Mouse (Mus musculus) splenic B cell, adult 2 months (primary cell): ENCODE data around the gene Tcl1b1.
"Not testable (repeated sequence)": the region's sequence is repeated elsewhere in the genome, so short reads cannot be mapped to it uniquely, and the experiment has no call there.

Experiments used
- DNase-seq: peaks from one replicate; pipeline ENCODE4 v3.0.0-alpha.2; 2011; ENCODE audit warnings: low read depth, low spot score
- H3K27me3 ChIP-seq: 2 replicates; pipeline ENCODE4 v1.6.1; 2012; ENCODE audit warnings: mild to moderate bottlenecking, low read length, moderate library complexity, mixed read lengths; ENCODE audit not compliant: control insufficient read depth, poor library complexity, insufficient read depth, severe bottlenecking
- H3K36me3 ChIP-seq: 2 replicates; pipeline ENCODE4 v1.6.1; 2012; ENCODE audit warnings: mild to moderate bottlenecking, low read length, moderate library complexity, mixed read lengths; ENCODE audit not compliant: control insufficient read depth, poor library complexity, insufficient read depth, severe bottlenecking

Gene Tcl1b1

GRCm38 (mm10) chr12:105158842-105159241, 648 bp upstream of the Tcl1b1 start:
- DNase-seq: no peak
- H3K27me3 ChIP-seq: no peaks in the 10 kb centered on the region
- no peaks in the 10 kb centered on the region for H3K36me3 ChIP-seq

GRCm38 (mm10) chr12:105166734-105167133, 7.2 kb downstream of the Tcl1b1 start:
- H3K27me3 ChIP-seq: no peaks in the 10 kb centered on the region
- DNase-seq: no peak
- no peaks in the 10 kb centered on the region for H3K36me3 ChIP-seq

DNA sequence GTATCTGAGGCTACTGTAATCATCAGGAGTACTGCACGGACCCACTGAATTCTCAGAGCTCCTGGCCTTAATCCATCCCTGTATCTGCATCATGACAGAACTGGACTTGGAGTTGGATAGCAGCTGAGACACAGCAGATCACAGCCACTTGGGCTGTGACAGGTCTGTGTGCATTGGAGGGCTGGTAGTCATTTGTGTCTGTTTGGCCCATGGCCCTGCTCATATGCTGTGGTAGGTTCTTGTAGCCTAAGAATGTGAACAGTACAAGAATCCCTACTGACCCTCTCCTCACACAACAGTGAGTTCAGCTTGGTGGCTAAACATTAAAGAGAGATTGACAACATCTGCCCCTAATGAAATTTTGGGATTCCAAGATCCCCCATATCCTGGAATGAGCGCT, 13.9 kb downstream of the Tcl1b1 start:
- Histone ChIP-seq H3K27me3 (no peaks in the 10 kb centered on the region), H3K36me3 (no peaks in the 10 kb centered on the region)
- no peak for DNase-seq

DNA sequence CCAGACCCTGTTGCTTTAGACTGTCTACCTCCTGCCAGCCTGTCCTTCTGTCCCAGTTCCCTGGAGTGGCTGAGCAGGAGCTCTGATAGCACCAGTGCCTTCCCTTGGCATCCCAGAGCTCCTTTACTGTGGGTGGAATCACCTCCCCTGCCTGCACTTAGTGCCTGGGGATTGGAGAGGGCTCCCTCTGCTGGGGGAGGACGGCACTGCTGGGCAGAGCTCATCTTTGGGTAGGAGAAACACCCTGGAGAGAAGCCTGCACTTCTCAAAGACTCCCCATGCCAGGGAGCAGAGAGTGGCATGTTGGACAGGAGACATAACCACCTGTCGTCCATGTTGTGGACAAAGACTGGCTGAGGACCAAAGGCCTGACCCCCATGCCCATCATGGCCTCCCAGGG, 14.8 kb downstream of the Tcl1b1 start:
- not testable (repeated sequence) for DNase-seq, H3K36me3 ChIP-seq, H3K27me3 ChIP-seq

GRCm38 (mm10) chr12:105176044-105176443, 16.6 kb downstream of the Tcl1b1 start, which contains the start of gene Tcl1b5:
Gene Tcl1b5 (plus strand): TSS chr12:105176344.
- H3K36me3 ChIP-seq, DNase-seq, H3K27me3 ChIP-seq: not testable (repeated sequence)

DNA sequence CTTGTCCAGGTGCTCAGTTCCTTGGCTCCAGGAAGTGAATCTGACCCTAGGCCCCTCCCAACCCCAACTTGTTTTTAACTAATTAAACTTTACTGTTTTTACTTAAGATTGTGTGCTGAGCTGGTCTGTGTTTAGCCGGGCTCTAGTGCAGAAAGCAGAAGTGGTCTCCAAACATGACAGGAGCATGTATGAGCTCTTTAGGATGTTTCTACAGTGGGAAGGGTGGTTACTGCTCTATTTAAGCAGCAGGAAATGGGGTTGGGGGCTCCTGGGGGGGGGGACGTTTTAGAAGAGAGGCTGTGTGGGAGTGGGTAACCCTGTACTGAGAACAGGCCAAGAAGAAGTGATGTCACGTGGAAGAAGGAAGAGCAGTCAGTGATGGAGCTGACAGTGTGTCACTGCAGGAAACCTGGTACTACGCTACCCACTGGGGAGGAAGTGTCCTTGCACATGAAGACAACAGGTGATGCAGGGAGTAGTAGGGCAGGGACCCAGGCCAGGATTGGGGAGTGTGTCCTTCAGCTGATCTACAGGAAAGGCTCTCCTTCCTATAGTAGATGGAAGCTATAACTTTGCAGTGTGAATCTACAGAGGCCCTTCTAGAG, 21.7 kb downstream of the Tcl1b1 start:
- not testable (repeated sequence) for DNase-seq, H3K36me3 ChIP-seq, H3K27me3 ChIP-seq

DNA sequence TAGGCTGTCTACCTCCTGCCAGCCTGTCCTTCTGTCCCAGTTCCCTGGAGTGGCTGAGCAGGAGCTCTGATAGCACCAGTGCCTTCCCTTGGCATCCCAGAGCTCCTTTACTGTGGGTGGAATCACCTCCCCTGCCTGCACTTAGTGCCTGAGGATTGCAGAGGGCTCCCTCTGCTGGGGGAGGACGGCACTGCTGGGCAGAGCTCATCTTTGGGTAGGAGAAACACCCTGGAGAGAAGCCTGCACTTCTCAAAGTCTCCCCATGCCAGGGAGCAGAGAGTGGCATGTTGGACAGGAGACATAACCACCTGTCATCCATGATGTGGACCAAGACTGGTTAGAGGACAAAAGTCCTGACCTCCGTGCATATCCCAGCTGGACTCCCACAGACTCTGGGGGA, 29.5 kb downstream of the Tcl1b1 start:
- H3K27me3 ChIP-seq, H3K36me3 ChIP-seq, DNase-seq: not testable (repeated sequence)

DNA sequence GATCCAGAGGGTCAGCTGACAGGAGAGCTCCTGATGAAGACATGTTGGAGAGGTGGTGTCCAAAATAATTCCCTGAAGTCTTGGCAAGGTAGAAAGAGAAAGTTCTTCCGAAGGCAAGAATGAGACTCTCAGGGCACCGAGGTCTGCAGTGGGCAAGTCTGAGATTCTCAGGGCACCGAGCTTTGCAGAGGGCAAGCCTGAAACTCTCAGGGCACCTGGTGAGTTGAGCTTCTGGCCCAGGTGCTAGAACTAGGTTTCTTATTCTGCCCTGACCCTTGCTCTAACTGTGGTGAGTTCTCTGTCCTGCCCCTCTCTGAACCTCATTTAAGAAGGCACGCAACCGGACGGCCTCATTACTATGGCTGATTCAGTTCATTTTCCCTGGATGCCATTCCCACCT, 31.3 kb downstream of the Tcl1b1 start, which contains the start of gene Tcl1b3:
Tcl1b3 (plus strand) TSS at position 301 of the 400 bp plus-strand sequence.
- H3K36me3 ChIP-seq, H3K27me3 ChIP-seq, DNase-seq: not testable (repeated sequence)

GRCm38 (mm10) chr12:105199684-105200497, 40.4 kb downstream of the Tcl1b1 start:
- DNase-seq, H3K36me3 ChIP-seq, H3K27me3 ChIP-seq: not testable (repeated sequence)

GRCm38 (mm10) chr12:105201657-105202056, 42.2 kb downstream of the Tcl1b1 start, which contains the start of gene Tcl1b4:
Gene Tcl1b4 (plus strand): TSS chr12:105201957.
- not testable (repeated sequence) for DNase-seq, H3K36me3 ChIP-seq, H3K27me3 ChIP-seq

DNA sequence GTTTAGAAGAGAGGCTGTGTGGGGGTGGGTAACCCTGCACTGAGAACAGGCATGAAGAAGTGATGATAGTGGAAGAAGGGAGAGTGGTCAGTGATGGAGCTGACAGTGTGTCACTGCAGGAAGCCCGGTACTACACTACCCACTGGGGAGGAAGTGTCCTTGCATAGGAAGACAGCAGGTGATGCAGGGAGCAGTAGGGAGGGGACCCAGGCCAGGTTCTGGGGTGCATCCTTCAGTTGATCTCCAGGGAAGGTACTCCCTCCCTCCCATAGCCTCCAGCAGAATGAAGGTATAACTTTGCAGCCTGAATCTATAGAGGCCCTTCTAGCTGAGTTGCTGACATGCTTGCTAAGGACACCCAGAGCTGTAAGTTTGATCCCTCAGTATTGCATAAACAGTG, 47.6 kb downstream of the Tcl1b1 start:
- DNase-seq: no peak
- H3K36me3 ChIP-seq: no peaks in the 10 kb centered on the region
- H3K27me3 ChIP-seq: no peaks in the 10 kb centered on the region

DNA sequence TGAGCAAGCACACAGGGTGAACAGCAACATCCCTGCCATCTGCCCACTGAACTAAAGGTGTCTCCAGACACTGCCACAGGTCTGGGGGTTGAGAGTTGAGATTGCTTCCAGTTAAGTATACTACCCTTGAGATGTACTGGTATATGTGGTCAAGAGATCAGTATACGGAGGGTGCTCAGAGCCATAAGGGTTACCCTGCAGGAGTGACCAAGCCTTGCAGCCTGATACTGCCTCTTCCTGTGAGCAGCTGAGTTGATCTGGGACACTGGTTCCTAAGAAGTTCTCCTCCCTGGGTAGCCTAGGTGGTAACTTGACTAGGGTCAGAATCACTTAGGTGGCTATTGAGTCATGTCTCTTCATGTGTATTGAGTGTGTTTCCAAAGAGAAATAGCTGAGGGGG, 49.0 kb downstream of the Tcl1b1 start:
- Histone ChIP-seq H3K36me3 (no peaks in the 10 kb centered on the region), H3K27me3 (no peaks in the 10 kb centered on the region)
- no peak for DNase-seq

GRCm38 (mm10) chr12:105209231-105209630, 49.7 kb downstream of the Tcl1b1 start:
- Histone ChIP-seq H3K36me3 (no peaks in the 10 kb centered on the region), H3K27me3 (no peaks in the 10 kb centered on the region)
- no peak for DNase-seq
